Mouse (Mus musculus) MN1 (cell line): ENCODE data around the gene Trpd52l3.
"Not testable (repeated sequence)": the region's sequence is repeated elsewhere in the genome, so short reads cannot be mapped to it uniquely, and the experiment has no call there.

Source experiments
- DNase-seq: peaks from one replicate; pipeline ENCODE4 v3.0.0-alpha.2; 2016; ENCODE audit warnings: low spot score

Gene Trpd52l3

GRCm38 (mm10) chr19:30003621-30004020 lies at the start of gene Trpd52l3:
TSS of gene Trpd52l3 (plus strand) at chr19:30003790.
- DNase-seq = no peak

- no peak for DNase-seq
Measured at GRCm38 (mm10) chr19:29953833-29954232, 49.8 kb upstream of the Trpd52l3 start.

- DNase-seq = no peak
Measured at GRCm38 (mm10) chr19:29955454-29955853, 48.1 kb upstream of the Trpd52l3 start.

- no peak for DNase-seq
Measured at GRCm38 (mm10) chr19:29960906-29961305, 42.7 kb upstream of the Trpd52l3 start.

GRCm38 (mm10) chr19:29961842-29962241 lies 41.7 kb upstream of the Trpd52l3 start:
- DNase-seq = no peak

GRCm38 (mm10) chr19:29963598-29964092 lies 39.9 kb upstream of the Trpd52l3 start:
- no peak for DNase-seq

GRCm38 (mm10) chr19:29967960-29968359 lies 35.6 kb upstream of the Trpd52l3 start:
- no peak for DNase-seq

GRCm38 (mm10) chr19:29973396-29973795 lies 30.2 kb upstream of the Trpd52l3 start:
- no peak for DNase-seq

GRCm38 (mm10) chr19:29978847-29979246 lies 24.7 kb upstream of the Trpd52l3 start:
- DNase-seq = peak; percentile 65

- peak; percentile 55 for DNase-seq
Measured at GRCm38 (mm10) chr19:29979452-29980089, 24.0 kb upstream of the Trpd52l3 start.

GRCm38 (mm10) chr19:29984208-29985005 lies 19.2 kb upstream of the Trpd52l3 start:
- DNase-seq = no peak

- no peak for DNase-seq
Measured at GRCm38 (mm10) chr19:29986464-29987091, 17.0 kb upstream of the Trpd52l3 start.

GRCm38 (mm10) chr19:30000406-30001365 lies 2.9 kb upstream of the Trpd52l3 start:
- no peak for DNase-seq

- DNase-seq = no peak
Measured at GRCm38 (mm10) chr19:30001550-30001949, 2.0 kb upstream of the Trpd52l3 start.

GRCm38 (mm10) chr19:30006371-30006770 lies 2.8 kb downstream of the Trpd52l3 start:
- DNase-seq = no peak

GRCm38 (mm10) chr19:30010520-30011296 lies 7.1 kb downstream of the Trpd52l3 start:
- no peak for DNase-seq

- no peak for DNase-seq
Measured at GRCm38 (mm10) chr19:30014331-30014730, 10.7 kb downstream of the Trpd52l3 start.

- DNase-seq = no peak
Measured at GRCm38 (mm10) chr19:30016156-30016555, 12.6 kb downstream of the Trpd52l3 start.

- DNase-seq = not testable (repeated sequence)
Measured at GRCm38 (mm10) chr19:30023419-30023818, 19.8 kb downstream of the Trpd52l3 start.

GRCm38 (mm10) chr19:30029002-30029710 lies 25.6 kb downstream of the Trpd52l3 start:
- DNase-seq = no peak
